Mouse (Mus musculus) lung, adult 2 months (tissue): ENCODE measurements around the gene Rnf220.

Experiments
- CTCF ChIP-seq: fragments of 200-500 bp; IDR thresholded peaks from 2 replicates; pipeline ENCODE4 v1.5.1; 2011; ENCODE audit warnings: mild to moderate bottlenecking, low read length, control low read depth; ENCODE audit not compliant: insufficient read depth
- POLR2A ChIP-seq: fragments of 200-500 bp; IDR thresholded peaks from 2 replicates; pipeline ENCODE4 v1.6.1; 2011; ENCODE audit warnings: low read depth, mild to moderate bottlenecking, control low read depth, low read length, borderline replicate concordance; ENCODE audit errors: extremely low read depth

DNA sequence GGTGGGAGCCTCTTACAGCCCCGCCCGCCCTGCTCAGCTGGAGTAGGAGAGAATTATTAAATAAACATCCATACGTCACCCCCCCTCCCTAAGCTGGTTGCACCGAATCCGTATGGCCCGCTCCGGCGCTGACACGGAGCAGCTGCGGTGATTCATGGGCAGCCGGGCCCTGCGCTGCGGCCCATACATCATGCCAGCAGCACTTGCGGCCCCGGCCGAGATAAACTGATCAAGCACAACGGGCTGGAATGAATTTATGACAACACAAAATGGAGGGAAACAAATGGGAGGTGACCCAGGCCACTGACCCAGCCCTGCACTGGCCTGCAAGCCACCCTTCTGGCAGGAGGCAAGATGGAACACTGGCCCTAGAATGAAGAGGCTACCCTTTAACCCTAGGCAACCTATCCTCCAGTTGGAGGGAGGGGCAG is 220.6 kb downstream of the Rnf220 start:
- TF ChIP-seq POLR2A (no peak), CTCF (no peak)
